Mouse (Mus musculus) forebrain, embryonic 11.5 days (tissue): ENCODE data around the gene Ocln. TPM values are rescaled to one million over a fixed set of nuclear protein-coding genes. Genes with fewer than 3 reads are reported as not detected.
A peak's percentile ranks its signal among the peaks of the same experiment; 100 is the strongest.
"Not testable (repeated sequence)": the region's sequence is repeated elsewhere in the genome, so short reads cannot be mapped to it uniquely, and the experiment has no call there.

Experiments
- ATAC-seq: fragments of 200-750 bp; cut with Nextera tagmentation; replicated peaks from 2 replicates; pipeline ENCODE4 v1.8.0; 2017; ENCODE audit warnings: moderate TSS enrichment; ENCODE audit not compliant: low FRiP score
- DNase-seq: peaks from one replicate; pipeline ENCODE4 v3.0.0-alpha.2; 2017; ENCODE audit warnings: low spot score
- H3K27ac ChIP-seq: fragments of 300-500 bp; sonication (generic); 2 replicates; pipeline ENCODE4 v1.5.1; 2014; ENCODE audit warnings: low read depth, low read length
- H3K27me3 ChIP-seq: fragments of 300-500 bp; sonication (generic); 2 replicates; pipeline ENCODE4 v1.6.1; 2014; ENCODE audit warnings: mild to moderate bottlenecking, low read length, mixed read lengths; ENCODE audit not compliant: control insufficient read depth, insufficient read depth
- H3K36me3 ChIP-seq: fragments of 300-500 bp; sonication (generic); 2 replicates; pipeline ENCODE4 v1.6.1; 2014; ENCODE audit warnings: mild to moderate bottlenecking, low read length, moderate library complexity, mixed read lengths; ENCODE audit not compliant: control insufficient read depth, insufficient read depth
- H3K4me1 ChIP-seq: fragments of 300-500 bp; sonication (generic); replicated peaks from 2 replicates; pipeline ENCODE4 v1.6.1; 2014; ENCODE audit warnings: low read length, mixed read lengths; ENCODE audit not compliant: control insufficient read depth, insufficient read depth
- H3K4me2 ChIP-seq: fragments of 300-500 bp; sonication (generic); 2 replicates; pipeline ENCODE4 v1.6.1; 2014; ENCODE audit warnings: low read depth, mild to moderate bottlenecking, low read length, moderate library complexity, mixed read lengths; ENCODE audit not compliant: severe bottlenecking
- H3K4me3 ChIP-seq: fragments of 300-500 bp; sonication (generic); 2 replicates; pipeline ENCODE4 v1.5.1; 2014; ENCODE audit warnings: low read depth, low read length
- H3K9ac ChIP-seq: fragments of 300-500 bp; sonication (generic); 2 replicates; pipeline ENCODE4 v1.6.1; 2014; ENCODE audit warnings: low read length
- H3K9me3 ChIP-seq: fragments of 300-500 bp; sonication (generic); 2 replicates; pipeline ENCODE4 v1.6.1; 2016; ENCODE audit warnings: low read length, mixed read lengths; ENCODE audit not compliant: control insufficient read depth
- WGBS: fragments of 180-500 bp; shearing (Covaris S2); extraction: QIAGEN DNeasy Blood & Tissue Kit; methylation state at CpG from one replicate; pipeline ENCODE4 v1.1.7; 2014; 5-methylcytosine and 5-hydroxymethylcytosine counted together
- polyA plus RNA-seq: library from polyadenylated mRNA; unstranded; fragments of >200 nt; fragmentation: Nextera tagmentation; extraction: Ambion mirVana; gene quantifications from 2 replicates; pipeline ENCODE4 v1.2.1, GENCODE M21; 2014

Ocln gene
- polyA plus RNA-seq, 1 experiment from 2014 or later = 2.9 TPM

DNA sequence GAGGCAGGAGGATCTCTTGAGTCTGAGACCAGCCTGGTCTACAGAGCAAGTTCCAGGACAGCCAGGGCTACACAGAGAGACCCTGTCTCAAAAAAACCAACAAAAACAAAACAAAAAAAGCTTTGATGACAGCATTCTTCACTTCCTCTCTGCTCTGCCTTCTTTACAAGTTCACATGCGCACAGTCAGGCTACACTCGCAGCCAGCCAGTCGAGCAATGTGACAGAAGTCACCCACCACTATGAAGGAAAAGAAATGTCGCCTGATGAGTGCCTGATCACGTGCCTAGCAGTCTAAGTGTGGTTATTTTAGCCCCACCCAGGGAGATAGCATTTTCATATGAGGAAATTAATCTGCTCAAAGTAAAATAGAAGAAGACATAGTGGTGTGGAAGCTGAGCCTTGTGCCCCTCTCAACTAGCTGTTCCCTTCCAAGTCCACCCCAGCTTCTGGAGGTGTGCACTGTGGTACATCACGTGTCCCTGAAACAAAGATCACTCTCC is 34.8 kb downstream of the Ocln start:
- no peaks in the 10 kb centered on the region for H3K36me3 ChIP-seq

GRCm38 (mm10) chr13:100516213-100517105 is 36.1 kb downstream of the Ocln start:
- Histone ChIP-seq H3K27ac (peak overlapping the region; percentile 50; the same call in 1 of the 2 replicates), H3K36me3 (no peaks in the 10 kb centered on the region), H3K9ac (no peak overlapping the region), H3K4me2 (no peak overlapping the region), H3K9me3 (no peaks in the 10 kb centered on the region), H3K4me1 (no peaks in the 10 kb centered on the region; the same call in 1 of the 2 replicates), H3K27me3 (no peaks in the 10 kb centered on the region), H3K4me3 (no peak overlapping the region)
- WGBS = 38% methylated on average over 12 of the region's 12 CpGs
- ATAC-seq (no peak), DNase-seq (no peak)

More for the DNA sequence above, 34.8 kb downstream of the Ocln start:
- ATAC-seq = no peak
- no peak for DNase-seq
- Histone ChIP-seq H3K9ac (no peak overlapping the region), H3K4me2 (no peak overlapping the region), H3K27ac (no peak overlapping the region), H3K4me1 (no peaks in the 10 kb centered on the region; the same call in 1 of the 2 replicates), H3K9me3 (no peaks in the 10 kb centered on the region), H3K4me3 (no peak overlapping the region), H3K27me3 (no peaks in the 10 kb centered on the region)
- WGBS = 92% methylated on average over 6 of the region's 6 CpGs

- no peaks in the 10 kb centered on the region for H3K9me3 ChIP-seq
- no peaks in the 10 kb centered on the region; the same call in 1 of the 2 replicates for H3K4me1 ChIP-seq
- no peak overlapping the region for H3K4me3 ChIP-seq
- no peaks in the 10 kb centered on the region for H3K27me3 ChIP-seq
- no peaks in the 10 kb centered on the region for H3K36me3 ChIP-seq
- H3K9ac ChIP-seq = no peak overlapping the region
- WGBS = 94% methylated on average over 2 of the region's 2 CpGs
- H3K4me2 ChIP-seq = no peak overlapping the region
- DNase-seq (no peak), ATAC-seq (no peak)
- H3K27ac ChIP-seq = no peak overlapping the region
Measured at GRCm38 (mm10) chr13:100512792-100513191, 39.7 kb downstream of the Ocln start.

GRCm38 (mm10) chr13:100511860-100512364 is 40.6 kb downstream of the Ocln start:
- no peak overlapping the region for H3K27ac ChIP-seq
- 86% methylated on average over 4 of the region's 4 CpGs for WGBS
- H3K27me3 ChIP-seq = no peaks in the 10 kb centered on the region
- H3K4me2 ChIP-seq = no peak overlapping the region
- no peaks in the 10 kb centered on the region; the same call in 1 of the 2 replicates for H3K4me1 ChIP-seq
- H3K9ac ChIP-seq = no peak overlapping the region
- no peak overlapping the region for H3K4me3 ChIP-seq
- no peaks in the 10 kb centered on the region for H3K36me3 ChIP-seq
- no peak for ATAC-seq
- no peak for DNase-seq
- no peaks in the 10 kb centered on the region for H3K9me3 ChIP-seq

- ATAC-seq (no peak), DNase-seq (no peak)
- Histone ChIP-seq H3K9me3 (no peaks in the 10 kb centered on the region), H3K4me2 (no peak overlapping the region), H3K27ac (no peak overlapping the region), H3K4me1 (no peaks in the 10 kb centered on the region; the same call in 1 of the 2 replicates), H3K4me3 (no peak overlapping the region), H3K9ac (no peak overlapping the region), H3K27me3 (no peaks in the 10 kb centered on the region), H3K36me3 (no peaks in the 10 kb centered on the region)
- WGBS = 80% methylated on average over 7 of the region's 7 CpGs
Measured at GRCm38 (mm10) chr13:100511146-100511859, 41.2 kb downstream of the Ocln start.

- ATAC-seq, H3K4me2 ChIP-seq, H3K9me3 ChIP-seq, H3K27ac ChIP-seq, H3K27me3 ChIP-seq, H3K9ac ChIP-seq, H3K4me1 ChIP-seq, H3K36me3 ChIP-seq, H3K4me3 ChIP-seq, DNase-seq: not testable (repeated sequence)
Measured at GRCm38 (mm10) chr13:100499625-100500024, 52.9 kb downstream of the Ocln start.

DNA sequence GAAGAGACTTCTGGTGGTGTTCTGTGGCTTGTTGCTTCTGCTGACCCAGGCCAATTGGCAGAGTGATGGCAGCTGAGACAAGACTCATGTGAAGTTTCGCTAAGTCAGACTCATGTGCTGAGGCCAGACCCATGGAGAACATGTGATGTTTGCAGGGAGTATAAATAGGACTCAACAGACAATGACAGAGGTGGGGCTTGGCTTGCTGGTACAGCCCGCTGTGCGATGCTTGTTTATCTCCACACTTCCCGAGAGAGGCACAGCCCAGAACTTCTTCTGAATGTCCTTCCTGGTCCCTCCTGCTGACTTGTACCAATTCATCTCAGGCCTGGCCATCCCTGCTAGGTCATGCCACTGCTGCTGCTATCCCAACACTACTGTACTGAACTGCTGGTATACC is 57.2 kb downstream of the Ocln start:
- Histone ChIP-seq H3K27ac (no peak overlapping the region), H3K4me1 (no peaks in the 10 kb centered on the region; the same call in 1 of the 2 replicates), H3K9ac (no peak overlapping the region), H3K4me3 (no peak overlapping the region), H3K9me3 (no peaks in the 10 kb centered on the region), H3K27me3 (no peaks in the 10 kb centered on the region), H3K4me2 (no peak overlapping the region), H3K36me3 (no peaks in the 10 kb centered on the region)
- ATAC-seq = no peak
- DNase-seq = no peak
- WGBS = 86% methylated on average over 4 of the region's 4 CpGs

- H3K27ac ChIP-seq, H3K9ac ChIP-seq, H3K4me1 ChIP-seq, DNase-seq, H3K27me3 ChIP-seq, H3K4me2 ChIP-seq, H3K36me3 ChIP-seq, H3K9me3 ChIP-seq, ATAC-seq, H3K4me3 ChIP-seq: not testable (repeated sequence)
- 63% methylated on average over 8 of the region's 8 CpGs for WGBS
Measured at GRCm38 (mm10) chr13:100494370-100494769, 58.1 kb downstream of the Ocln start.
